Mouse (Mus musculus) layer of hippocampus, adult 18-20 months (tissue): ENCODE data around the gene Smagp. TPM values are rescaled to one million over a fixed set of nuclear protein-coding genes. Genes with fewer than 3 reads are reported as not detected.
A peak's percentile ranks its signal among the peaks of the same experiment; 100 is the strongest.

ENCODE experiments used
- DNase-seq, 2 experiments: peaks; one replicate each; pipeline ENCODE4 v3.0.0; 2022; ENCODE audit warnings: low spot score in 2 of 2
- long read RNA-seq: library from polyadenylated mRNA; stranded (forward); transcript quantifications from one replicate; pipeline ENCODE4 v2.0.0, GENCODE M21; 2021
- total RNA-seq, 2 experiments: library from RNA; stranded (reverse); gene quantifications; 2 replicates each; pipeline ENCODE4 v1.2.3; 2021

The Smagp gene
- 1 to 10 TPM; 1.4 to 1.9 TPM for total RNA-seq
- long read RNA-seq: 0 reads

GRCm38 (mm10) chr15:100636700-100637501, at the start of gene Smagp:
Gene Smagp (minus strand): TSS chr15:100636940.
- DNase-seq: no peak

- DNase-seq: no peak
Measured at GRCm38 (mm10) chr15:100686434-100686833, 49.7 kb upstream of the Smagp start.

GRCm38 (mm10) chr15:100685849-100686248, 49.1 kb upstream of the Smagp start:
- DNase-seq: no peak

GRCm38 (mm10) chr15:100685255-100685654, 48.5 kb upstream of the Smagp start:
- no peak for DNase-seq

GRCm38 (mm10) chr15:100684450-100684849, 47.7 kb upstream of the Smagp start:
- DNase-seq: no peak

- DNase-seq: peak; percentile 63 to 88
Measured at GRCm38 (mm10) chr15:100683041-100683440, 46.3 kb upstream of the Smagp start.

- DNase-seq: no peak
Measured at GRCm38 (mm10) chr15:100681770-100682169, 45.0 kb upstream of the Smagp start.

- no peak for DNase-seq
Measured at GRCm38 (mm10) chr15:100680381-100680780, 43.6 kb upstream of the Smagp start.

GRCm38 (mm10) chr15:100679005-100679404, 42.3 kb upstream of the Smagp start:
- no peak for DNase-seq

- no peak for DNase-seq
Measured at GRCm38 (mm10) chr15:100678581-100678980, 41.8 kb upstream of the Smagp start.

- no peak for DNase-seq
Measured at GRCm38 (mm10) chr15:100677675-100678074, 40.9 kb upstream of the Smagp start.

- no peak for DNase-seq
Measured at GRCm38 (mm10) chr15:100676521-100676920, 39.8 kb upstream of the Smagp start.

GRCm38 (mm10) chr15:100675486-100675885, 38.7 kb upstream of the Smagp start:
- DNase-seq: no peak

GRCm38 (mm10) chr15:100674566-100674965, 37.8 kb upstream of the Smagp start:
- DNase-seq: no peak

GRCm38 (mm10) chr15:100673585-100674391, 37.0 kb upstream of the Smagp start:
- no peak for DNase-seq

GRCm38 (mm10) chr15:100670833-100671232, 34.1 kb upstream of the Smagp start:
- DNase-seq: no peak

GRCm38 (mm10) chr15:100670004-100670403, 33.3 kb upstream of the Smagp start:
- DNase-seq: no peak

- no peak for DNase-seq
Measured at GRCm38 (mm10) chr15:100669337-100669736, 32.6 kb upstream of the Smagp start, which contains the start of gene Bin2. Gene Bin2 (minus strand): TSS chr15:100669553.

- no peak for DNase-seq
Measured at GRCm38 (mm10) chr15:100667871-100668545, 31.3 kb upstream of the Smagp start.

- DNase-seq: no peak
Measured at GRCm38 (mm10) chr15:100667420-100667819, 30.7 kb upstream of the Smagp start.

GRCm38 (mm10) chr15:100666851-100667250, 30.1 kb upstream of the Smagp start:
- DNase-seq: no peak
